Mouse (Mus musculus) neutrophil, adult 83 days (primary cell): Measurements from ENCODE around the gene Rgmb. TPM values are rescaled to one million over a fixed set of nuclear protein-coding genes. Genes with fewer than 3 reads are reported as not detected.

ENCODE experiments used
- total RNA-seq, 2 experiments: library from RNA; stranded (reverse); gene quantifications; one replicate each; pipeline ENCODE4 v1.2.4; 2023

Gene Rgmb
- 1 to 10 TPM; 1.4 to 1.9 TPM for total RNA-seq

DNA sequence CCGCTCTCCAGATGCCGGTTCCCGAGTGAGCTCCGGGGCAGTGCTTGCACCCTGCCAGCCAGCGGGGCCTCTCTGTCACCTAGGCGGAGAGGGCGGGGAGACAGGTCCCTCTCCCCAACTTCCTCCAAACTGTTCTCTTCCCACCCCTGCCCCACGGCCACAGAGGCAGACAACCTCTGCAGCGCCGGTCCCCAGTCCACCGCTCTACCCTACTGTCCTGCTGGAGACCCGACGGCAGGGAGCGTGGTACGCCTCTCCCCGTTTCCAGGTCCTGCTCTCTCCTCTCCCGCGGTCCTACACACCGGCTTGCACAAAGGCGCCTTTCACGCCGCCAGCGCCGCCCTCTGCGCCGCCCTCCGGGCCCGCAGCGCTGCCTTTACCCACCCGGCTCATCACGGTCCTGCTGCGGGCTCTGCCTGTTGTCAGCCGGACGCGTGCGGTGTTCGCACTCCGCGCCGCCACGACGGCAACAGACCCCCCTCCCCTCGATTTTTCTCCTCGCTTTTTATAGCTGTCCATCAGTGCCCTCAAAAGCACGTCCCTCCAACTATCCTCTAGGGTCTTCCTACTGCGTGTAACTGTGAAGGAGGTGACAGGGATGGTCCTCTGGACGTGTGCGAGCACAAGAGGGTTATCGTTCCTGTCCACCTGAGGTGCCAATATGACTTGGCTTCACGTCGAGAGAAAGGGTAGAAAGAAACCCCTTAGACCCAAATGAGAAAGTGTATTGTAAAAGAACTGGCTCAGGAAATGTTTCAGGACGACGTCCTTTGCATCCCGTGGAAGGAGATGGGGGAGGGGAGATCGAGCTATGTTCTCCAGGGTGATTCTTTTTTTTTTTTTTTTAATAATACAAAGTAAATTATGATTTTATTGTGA lies at the start of gene Rgmb:
Gene Rgmb, minus strand, starts transcription at position 274 of the 879 bp plus-strand sequence.

Other genes with a start within 250 kb of the Rgmb start
- 10 to 100 TPM; 68.9 to 74.1 TPM for gene Chd1, start 126.1 kb downstream of the Rgmb start, total RNA-seq